Mouse (Mus musculus) mesoderm, embryonic 11.5 days (tissue): ENCODE measurements around the gene Fstl4.

Experiments used
- DNase-seq: peaks from one replicate; pipeline ENCODE4 v3.0.0-alpha.2; 2012; ENCODE audit warnings: low read depth, low spot score

The Fstl4 gene

GRCm38 (mm10) chr11:52764461-52764893 is at the start of gene Fstl4:
Gene Fstl4 (plus strand): TSS chr11:52764634.
- DNase-seq = peak; percentile 23

DNA sequence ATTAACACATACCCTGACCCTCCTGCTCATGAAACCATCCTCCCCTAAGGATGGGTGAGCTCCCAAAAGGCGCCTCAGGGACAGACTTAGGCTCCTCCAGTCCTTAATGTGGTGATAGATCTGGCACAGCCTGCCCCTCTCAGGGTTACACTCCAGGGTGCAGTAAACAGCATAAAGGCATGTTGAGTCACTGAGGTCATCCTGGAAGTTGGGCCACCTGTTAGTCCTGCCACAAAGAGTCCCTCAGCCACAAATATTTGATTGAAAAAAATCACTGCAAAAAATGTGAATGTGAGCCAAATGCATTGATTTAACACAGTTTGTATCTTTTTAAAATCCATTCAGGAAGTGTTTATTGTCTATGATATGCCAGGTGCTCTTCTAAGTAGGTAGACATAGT is 45.9 kb upstream of the Fstl4 start:
- no peak for DNase-seq

GRCm38 (mm10) chr11:52721087-52721486 is 43.3 kb upstream of the Fstl4 start:
- no peak for DNase-seq

GRCm38 (mm10) chr11:52722706-52723105 is 41.7 kb upstream of the Fstl4 start:
- DNase-seq = no peak

DNA sequence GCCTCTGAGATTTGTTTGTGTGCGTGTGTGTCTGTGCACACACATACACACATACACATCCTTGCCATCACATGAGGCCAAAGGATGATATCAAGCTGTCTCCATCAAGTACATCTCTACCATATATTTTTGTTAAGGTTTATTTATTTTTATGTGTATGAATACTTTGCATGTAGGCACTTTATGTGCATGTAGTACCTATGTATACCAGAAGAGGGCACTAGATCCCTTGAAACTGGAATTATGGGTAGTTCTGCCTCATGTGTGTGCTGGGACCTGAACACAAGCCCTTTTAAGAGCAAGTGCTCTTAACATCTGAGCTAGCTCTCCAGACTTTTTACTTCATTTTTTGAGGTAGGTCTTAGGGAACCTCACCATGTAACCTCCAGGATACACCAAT is 38.4 kb upstream of the Fstl4 start:
- DNase-seq = no peak

DNA sequence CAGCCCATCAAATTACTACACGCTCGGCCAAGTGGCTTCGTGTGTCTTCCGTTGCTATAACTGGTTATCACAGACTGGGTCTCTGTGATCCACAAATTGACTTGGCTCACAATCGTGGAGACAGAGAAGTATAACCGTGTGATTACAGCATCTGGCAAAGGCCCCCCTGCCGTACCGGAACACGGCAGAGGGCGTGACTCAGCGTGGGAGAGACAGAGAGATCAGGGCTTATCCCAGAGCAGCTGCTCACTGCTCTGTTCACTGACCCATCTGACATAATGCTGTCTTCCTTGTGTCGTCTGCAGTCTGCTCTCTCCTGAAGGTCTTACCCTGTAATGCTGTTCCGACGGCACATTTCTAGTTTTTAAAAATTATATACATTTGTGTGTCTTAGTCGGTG is 36.0 kb upstream of the Fstl4 start:
- DNase-seq = no peak

GRCm38 (mm10) chr11:52729890-52730289 is 34.5 kb upstream of the Fstl4 start:
- DNase-seq = no peak

- DNase-seq = no peak
These were observed 32.5 kb upstream of the Fstl4 start for GRCm38 (mm10) chr11:52731979-52732378.

GRCm38 (mm10) chr11:52734493-52735195 is 29.8 kb upstream of the Fstl4 start:
- DNase-seq = no peak

- no peak for DNase-seq
These were observed 25.2 kb upstream of the Fstl4 start for GRCm38 (mm10) chr11:52739187-52739586.

DNA sequence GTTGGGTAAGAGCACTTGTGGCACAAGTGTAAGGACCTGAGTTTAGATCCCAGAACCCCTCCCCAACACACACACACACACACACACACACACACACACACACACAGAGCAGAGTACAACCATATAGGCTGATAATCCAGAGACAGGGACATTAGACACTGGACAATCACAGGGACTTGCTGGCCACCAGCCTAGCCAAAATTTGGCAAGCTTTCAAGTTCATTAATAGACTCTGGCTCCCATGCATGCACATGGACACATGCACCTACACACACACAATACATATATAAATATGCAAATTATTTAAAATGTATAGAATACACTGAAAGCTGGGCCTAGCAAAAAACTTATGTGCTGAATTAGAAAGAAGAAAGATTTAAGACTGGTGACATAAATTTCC is 24.0 kb upstream of the Fstl4 start:
- no peak for DNase-seq

GRCm38 (mm10) chr11:52743956-52744355 is 20.5 kb upstream of the Fstl4 start:
- DNase-seq = no peak

DNA sequence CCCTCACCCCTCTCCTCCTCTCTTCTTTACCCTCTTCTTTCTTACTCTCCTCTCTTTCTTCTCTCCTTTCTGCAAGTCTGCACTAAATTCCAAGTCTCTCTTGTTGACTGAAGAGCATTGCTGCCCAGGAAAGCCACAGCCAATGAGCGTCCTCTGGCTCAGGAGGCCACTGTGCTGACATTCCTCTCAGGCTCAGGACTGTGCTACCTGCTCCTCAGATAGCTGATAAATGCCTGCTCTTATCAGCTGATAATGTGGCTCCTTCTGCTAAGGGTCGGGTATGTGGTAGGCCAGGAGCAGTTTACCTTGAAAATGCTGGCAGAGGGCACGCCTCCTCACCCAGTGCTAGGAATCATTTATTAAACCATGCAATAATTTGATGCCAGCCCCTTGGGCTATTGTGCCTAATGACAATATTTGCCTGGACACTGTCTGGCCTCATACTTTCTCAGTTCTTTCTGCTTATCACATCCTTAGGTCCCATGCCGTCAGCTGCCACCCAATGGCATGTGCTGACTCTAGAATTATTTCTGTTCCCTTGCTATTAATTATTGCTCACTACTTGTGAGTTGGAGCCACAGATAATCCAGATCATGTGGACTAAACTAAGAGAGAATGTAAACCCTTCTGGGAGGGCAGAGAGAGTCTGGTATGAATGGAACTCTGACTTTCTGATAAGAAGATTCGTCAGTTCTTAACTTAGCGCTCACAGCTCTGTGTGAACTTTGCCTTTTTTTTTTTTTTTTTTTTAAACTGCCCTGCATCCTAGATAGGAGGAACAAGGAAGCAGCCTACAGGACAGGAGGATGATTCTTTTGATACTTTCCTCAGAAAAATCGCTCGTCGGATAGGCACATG is 19.6 kb upstream of the Fstl4 start:
- no peak for DNase-seq

- no peak for DNase-seq
These were observed 17.2 kb upstream of the Fstl4 start for GRCm38 (mm10) chr11:52747206-52747605.

DNA sequence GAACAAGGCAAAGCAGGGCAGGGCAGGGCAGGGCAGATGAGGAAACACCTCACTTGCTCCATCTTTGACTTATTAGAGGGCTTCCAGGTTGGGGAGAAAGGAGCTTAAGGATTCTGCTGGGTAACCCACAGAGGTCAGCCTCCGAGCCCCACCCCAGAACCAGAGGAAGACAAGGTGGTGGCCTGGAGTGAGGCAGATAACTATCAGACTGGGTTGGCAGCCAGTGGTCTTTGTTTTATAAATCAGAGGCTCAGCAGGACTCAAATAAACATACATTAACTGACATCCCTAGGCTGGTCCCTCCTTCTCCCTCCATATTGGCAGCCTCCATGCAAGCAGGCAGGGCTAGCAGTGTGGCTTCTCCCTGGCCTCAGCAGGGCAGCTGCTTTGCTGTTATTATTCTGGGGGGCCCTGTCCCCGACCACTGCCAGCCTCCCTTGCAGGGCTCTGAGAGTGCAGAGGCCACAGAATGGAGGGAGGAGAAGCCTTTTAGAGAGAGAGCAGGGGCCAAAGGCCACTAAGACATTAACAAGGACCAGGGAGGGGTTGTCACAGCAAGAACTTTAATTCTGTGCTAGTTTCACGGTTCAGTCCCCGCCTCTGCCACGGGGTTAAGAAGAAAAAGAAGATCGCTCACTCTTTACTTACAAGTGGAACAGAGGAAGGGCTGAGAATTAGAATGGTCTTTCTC is 16.5 kb upstream of the Fstl4 start:
- DNase-seq = no peak

GRCm38 (mm10) chr11:52749988-52750387 is 14.4 kb upstream of the Fstl4 start:
- DNase-seq = no peak

DNA sequence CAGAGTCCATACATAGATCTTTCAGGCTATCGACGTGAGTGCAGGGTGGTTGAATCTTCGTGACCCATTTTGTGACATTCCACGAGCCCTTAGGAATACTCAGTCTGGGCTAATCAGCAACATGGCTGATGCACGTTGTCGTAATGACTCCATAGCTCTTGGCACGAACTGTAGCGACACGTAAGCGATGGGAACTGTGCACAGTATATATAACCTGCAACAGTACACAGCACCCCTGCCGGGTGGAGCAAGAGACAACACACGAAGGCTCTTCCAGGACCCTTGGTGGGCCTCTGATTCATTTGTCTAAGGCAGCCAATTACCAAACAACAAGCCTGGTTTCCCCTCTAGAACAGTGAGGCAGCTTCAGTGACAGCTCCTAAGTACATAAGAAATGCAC is 11.9 kb upstream of the Fstl4 start:
- DNase-seq = no peak

DNA sequence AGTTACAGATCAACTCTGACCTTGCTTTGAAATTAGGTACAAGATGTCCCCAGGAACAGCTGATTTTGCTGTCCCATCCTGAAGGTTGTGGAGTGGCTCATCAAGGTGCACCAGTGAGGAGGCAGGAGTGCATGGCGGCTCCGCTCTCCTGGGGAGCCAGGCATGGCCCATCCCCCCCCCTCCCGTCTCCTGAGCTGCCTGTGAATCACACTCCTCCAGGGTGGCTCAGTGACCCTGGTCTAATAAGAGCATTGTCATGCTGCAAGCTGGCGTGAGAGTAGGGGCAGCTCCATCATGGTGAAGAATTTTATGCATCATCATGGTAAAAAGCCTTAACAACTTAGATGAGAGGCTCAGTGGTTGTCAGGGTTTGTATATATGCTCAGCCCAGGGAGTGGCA is 11.2 kb upstream of the Fstl4 start:
- DNase-seq = no peak

DNA sequence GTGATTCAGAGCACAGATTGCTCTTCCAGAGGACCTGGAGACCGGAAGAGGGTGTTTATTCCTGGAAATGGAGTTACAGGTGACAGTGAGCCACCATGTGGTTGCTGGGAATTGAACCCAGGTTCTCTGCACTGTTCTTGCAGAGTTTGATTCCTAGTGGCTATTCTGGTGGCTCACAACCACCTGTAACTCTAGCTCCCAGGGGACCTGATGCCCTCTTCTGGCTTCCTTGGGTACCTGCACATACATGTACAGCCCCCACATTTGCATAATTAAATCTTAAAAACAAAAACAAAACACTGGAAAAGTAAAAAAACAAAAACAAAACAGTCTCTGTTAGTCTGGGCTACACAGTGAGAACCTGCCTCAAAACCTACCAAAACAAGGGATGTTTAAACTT is 2.6 kb upstream of the Fstl4 start:
- no peak for DNase-seq

- peak; percentile 17 for DNase-seq
These were observed 652 bp downstream of the Fstl4 start for GRCm38 (mm10) chr11:52764894-52765677.

DNA sequence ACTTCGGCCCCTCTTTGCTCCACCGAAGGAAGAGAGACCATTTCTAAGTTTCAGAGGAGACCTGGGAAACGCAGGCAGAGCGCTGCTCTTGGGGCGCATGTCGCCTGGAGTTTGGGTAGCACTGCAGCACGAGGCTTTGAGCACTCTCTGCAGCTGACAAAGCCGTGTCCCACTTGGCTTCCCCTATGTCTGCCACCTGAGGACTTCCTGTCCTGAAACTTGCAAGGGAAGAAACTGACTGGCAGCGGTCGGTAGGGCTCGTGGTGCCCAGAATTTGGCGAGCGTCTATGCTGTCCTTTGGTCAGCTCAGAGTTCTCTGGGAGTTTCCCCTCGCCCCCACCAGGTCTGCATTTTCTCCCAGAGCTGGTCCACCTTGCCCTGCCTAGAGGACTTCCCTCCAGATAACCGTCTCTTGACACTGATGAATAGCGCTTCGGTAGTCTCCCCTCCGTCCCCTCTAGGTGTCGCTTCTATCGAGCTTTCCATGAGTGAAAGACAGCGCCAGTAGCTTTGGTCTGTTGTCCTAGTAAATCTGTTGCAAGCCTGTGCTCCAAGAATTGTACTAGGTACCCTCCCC is 1.3 kb downstream of the Fstl4 start:
- peak; percentile 50 for DNase-seq
